Mouse (Mus musculus): ENCODE results near the gene Rhov.

Gene Rhov

GRCm38 (mm10) chr2:119270643-119271331 lies at the start of gene Rhov:
Gene Rhov, minus strand, starts transcription at chr2:119271272.
- peak; percentile 83 for DNase-seq (ENCODE audit: low spot score)

- DNase-seq (ENCODE audit: low spot score), result no peak
Measured at GRCm38 (mm10) chr2:119320571-119320970, 49.5 kb upstream of the Rhov start.

- no peak for DNase-seq (ENCODE audit: low spot score)
Measured at GRCm38 (mm10) chr2:119318043-119318710, 47.1 kb upstream of the Rhov start.

- DNase-seq (ENCODE audit: low spot score), result no peak
Measured at GRCm38 (mm10) chr2:119314742-119315310, 43.8 kb upstream of the Rhov start.

GRCm38 (mm10) chr2:119313780-119314479 lies 42.9 kb upstream of the Rhov start:
- DNase-seq (ENCODE audit: low spot score), result no peak

- DNase-seq (ENCODE audit: low spot score), result no peak
Measured at GRCm38 (mm10) chr2:119312380-119312958, 41.4 kb upstream of the Rhov start.

- DNase-seq (ENCODE audit: low spot score), result no peak
Measured at GRCm38 (mm10) chr2:119311544-119311943, 40.5 kb upstream of the Rhov start.

GRCm38 (mm10) chr2:119304798-119305208 lies 33.7 kb upstream of the Rhov start:
- DNase-seq (ENCODE audit: low spot score), result peak; percentile 76

GRCm38 (mm10) chr2:119304391-119304790 lies 33.3 kb upstream of the Rhov start:
- no peak for DNase-seq (ENCODE audit: low spot score)

- no peak for DNase-seq (ENCODE audit: low spot score)
Measured at GRCm38 (mm10) chr2:119302876-119303275, 31.8 kb upstream of the Rhov start.

GRCm38 (mm10) chr2:119300819-119301493 lies 29.9 kb upstream of the Rhov start:
- DNase-seq (ENCODE audit: low spot score), result no peak

- peak; percentile 92 for DNase-seq (ENCODE audit: low spot score)
Measured at GRCm38 (mm10) chr2:119299981-119300818, 29.1 kb upstream of the Rhov start.

GRCm38 (mm10) chr2:119298839-119299238 lies 27.8 kb upstream of the Rhov start:
- DNase-seq (ENCODE audit: low spot score), result no peak

- DNase-seq (ENCODE audit: low spot score), result peak; percentile 77
Measured at GRCm38 (mm10) chr2:119298330-119298729, 27.3 kb upstream of the Rhov start.

- DNase-seq (ENCODE audit: low spot score), result no peak
Measured at GRCm38 (mm10) chr2:119297506-119297905, 26.4 kb upstream of the Rhov start.

GRCm38 (mm10) chr2:119296756-119297155 lies 25.7 kb upstream of the Rhov start:
- DNase-seq (ENCODE audit: low spot score), result no peak

- DNase-seq (ENCODE audit: low spot score), result no peak
Measured at GRCm38 (mm10) chr2:119294411-119294810, 23.3 kb upstream of the Rhov start.

- no peak for DNase-seq (ENCODE audit: low spot score)
Measured at GRCm38 (mm10) chr2:119293776-119294390, 22.8 kb upstream of the Rhov start.

- no peak for DNase-seq (ENCODE audit: low spot score)
Measured at GRCm38 (mm10) chr2:119293311-119293710, 22.2 kb upstream of the Rhov start.

- DNase-seq (ENCODE audit: low spot score), result no peak
Measured at GRCm38 (mm10) chr2:119292852-119293251, 21.8 kb upstream of the Rhov start.

Measured in MN1 (cell line).